Mouse (Mus musculus): Measurements from ENCODE around the gene Ifnl3. TPM values are rescaled to one million over a fixed set of nuclear protein-coding genes. Genes with fewer than 3 reads are reported as not detected.

The Ifnl3 gene
- not detected in 2 replicates for polyA plus RNA-seq (2012; rRNA removed)

GRCm38 (mm10) chr7:28522536-28522935 is at the start of gene Ifnl3:
TSS of gene Ifnl3 (plus strand) at chr7:28522836.

GRCm38 (mm10) chr7:28510405-28510974 is 12.1 kb upstream of the Ifnl3 start, which contains the start of gene Ifnl2:
TSS of gene Ifnl2 (minus strand) at chr7:28510455.

GRCm38 (mm10) chr7:28540526-28540925 is 17.9 kb downstream of the Ifnl3 start, which contains the start of gene Sycn:
TSS of gene Sycn (plus strand) at chr7:28540885.

GRCm38 (mm10) chr7:28547154-28547553 is 24.5 kb downstream of the Ifnl3 start, which contains the start of gene Nccrp1:
TSS of gene Nccrp1 (minus strand) at chr7:28547254.

Other genes starting within 250 kb of the Ifnl3 start
- 13.9 and 15.5 TPM in 2 replicates for gene Eid2b, start 245.1 kb upstream of the Ifnl3 start, polyA plus RNA-seq (2012; rRNA removed)
- gene Selenov, start 231.7 kb upstream of the Ifnl3 start, polyA plus RNA-seq (2012; rRNA removed) = 0.65 and 3.9 TPM in 2 replicates
- 41.2 and 93.1 TPM in 2 replicates for gene Dll3, start 220.6 kb upstream of the Ifnl3 start, polyA plus RNA-seq (2012; rRNA removed)
- 99.1 and 125 TPM in 2 replicates for gene Timm50, start 210.8 kb upstream of the Ifnl3 start, polyA plus RNA-seq (2012; rRNA removed)
- gene Supt5, start 184.1 kb upstream of the Ifnl3 start, polyA plus RNA-seq (2012; rRNA removed) = 102 and 105 TPM in 2 replicates
- gene Rps16, start 172.2 kb upstream of the Ifnl3 start, polyA plus RNA-seq (2012; rRNA removed) = 2,195 and 2,197 TPM in 2 replicates
- 44.0 and 64.1 TPM in 2 replicates for gene Plekhg2, start 150.2 kb upstream of the Ifnl3 start, polyA plus RNA-seq (2012; rRNA removed)
- gene Zfp36, start 142.6 kb upstream of the Ifnl3 start, polyA plus RNA-seq (2012; rRNA removed) = 3.4 and 4.2 TPM in 2 replicates
- 32.8 and 45.9 TPM in 2 replicates for gene Med29, start 130.1 kb upstream of the Ifnl3 start, polyA plus RNA-seq (2012; rRNA removed)
- gene Paf1, start 129.9 kb upstream of the Ifnl3 start, polyA plus RNA-seq (2012; rRNA removed) = 124 and 409 TPM in 2 replicates
- gene Gmfg, start 85.4 kb upstream of the Ifnl3 start, polyA plus RNA-seq (2012; rRNA removed) = 10.2 and 17.1 TPM in 2 replicates
- gene Lrfn1, start 70.9 kb upstream of the Ifnl3 start, polyA plus RNA-seq (2012; rRNA removed) = 17.1 and 23.3 TPM in 2 replicates
- not detected in 2 replicates for gene Ifnl2, start 12.4 kb upstream of the Ifnl3 start, polyA plus RNA-seq (2012; rRNA removed)
- gene Sycn, start 18.0 kb downstream of the Ifnl3 start, polyA plus RNA-seq (2012; rRNA removed) = not detected in 2 replicates
- gene Nccrp1, start 24.4 kb downstream of the Ifnl3 start, polyA plus RNA-seq (2012; rRNA removed) = 0.07 TPM in 1 of 2 replicates, not detected in the other
- gene Samd4b, start 75.3 kb downstream of the Ifnl3 start, polyA plus RNA-seq (2012; rRNA removed) = 47.4 and 72.3 TPM in 2 replicates
- 30.7 and 42.8 TPM in 2 replicates for gene Pak4, start 75.3 kb downstream of the Ifnl3 start, polyA plus RNA-seq (2012; rRNA removed)
- 0.05 TPM in 1 of 2 replicates, not detected in the other for gene Acp7, start 108.5 kb downstream of the Ifnl3 start, polyA plus RNA-seq (2012; rRNA removed)
- gene Fbxo27, start 170.0 kb downstream of the Ifnl3 start, polyA plus RNA-seq (2012; rRNA removed) = 5.5 and 12.1 TPM in 2 replicates
- gene Fbxo17, start 194.0 kb downstream of the Ifnl3 start, polyA plus RNA-seq (2012; rRNA removed) = 5.6 and 10.4 TPM in 2 replicates
- gene Mrps12, start 219.0 kb downstream of the Ifnl3 start, polyA plus RNA-seq (2012; rRNA removed) = 66.2 and 163 TPM in 2 replicates
- 28.0 and 31.2 TPM in 2 replicates for gene Sars2, start 219.2 kb downstream of the Ifnl3 start, polyA plus RNA-seq (2012; rRNA removed)
- gene Ccer2, start 233.3 kb downstream of the Ifnl3 start, polyA plus RNA-seq (2012; rRNA removed) = 1.3 and 1.7 TPM in 2 replicates
- gene Sirt2, start 243.9 kb downstream of the Ifnl3 start, polyA plus RNA-seq (2012; rRNA removed) = 70.2 and 74.6 TPM in 2 replicates
- 22.2 and 23.3 TPM in 2 replicates for gene Nfkbib, start 244.7 kb downstream of the Ifnl3 start, polyA plus RNA-seq (2012; rRNA removed)

All from central nervous system, embryonic 11.5 days (tissue).